Mouse (Mus musculus) intestine, embryonic 14.5 days (tissue): ENCODE data around the gene Oser1. TPM values are rescaled to one million over a fixed set of nuclear protein-coding genes. Genes with fewer than 3 reads are reported as not detected.

ENCODE experiments used
- ATAC-seq: fragments of 200-750 bp; cut with Nextera tagmentation; replicated peaks from 2 replicates; pipeline ENCODE4 v1.8.0; 2017; ENCODE audit warnings: low read depth, moderate number of reproducible peaks, moderate TSS enrichment, moderate library complexity; ENCODE audit not compliant: low FRiP score, low TSS enrichment
- DNase-seq: peaks from one replicate; pipeline ENCODE4 v3.0.0-alpha.2; 2018; ENCODE audit warnings: low spot score
- H3K27ac ChIP-seq: fragments of 300-500 bp; sonication (generic); 2 replicates; pipeline ENCODE4 v1.5.1; 2014; ENCODE audit warnings: low read depth, mild to moderate bottlenecking, control low read depth
- H3K27me3 ChIP-seq: fragments of 300-500 bp; sonication (generic); replicated peaks from 2 replicates; pipeline ENCODE4 v1.6.1; 2014; ENCODE audit warnings: low read length, control low read depth; ENCODE audit not compliant: control insufficient read depth, insufficient read depth
- H3K36me3 ChIP-seq: fragments of 300-500 bp; sonication (generic); 2 replicates; pipeline ENCODE4 v1.6.1; 2014; ENCODE audit warnings: low read length, control low read depth; ENCODE audit not compliant: control insufficient read depth, insufficient read depth
- H3K4me1 ChIP-seq: fragments of 300-500 bp; sonication (generic); replicated peaks from 2 replicates; pipeline ENCODE4 v1.6.1; 2014; ENCODE audit warnings: low read length, control low read depth, mixed read lengths; ENCODE audit not compliant: control insufficient read depth, insufficient read depth
- H3K4me2 ChIP-seq: fragments of 300-500 bp; sonication (generic); 2 replicates; pipeline ENCODE4 v1.6.1; 2014; ENCODE audit warnings: low read length
- H3K4me3 ChIP-seq: fragments of 300-500 bp; sonication (generic); 2 replicates; pipeline ENCODE4 v1.5.1; 2014; ENCODE audit warnings: low read depth, low read length, control low read depth, mixed read lengths
- H3K9ac ChIP-seq: fragments of 300-500 bp; sonication (generic); 2 replicates; pipeline ENCODE4 v1.6.1; 2014; ENCODE audit warnings: mild to moderate bottlenecking, low read length
- H3K9me3 ChIP-seq: fragments of 300-500 bp; sonication (generic); 2 replicates; pipeline ENCODE4 v1.6.1; 2016; ENCODE audit warnings: low read length, control low read depth; ENCODE audit not compliant: control insufficient read depth
- WGBS: fragments of 180-500 bp; shearing (Covaris S2); extraction: QIAGEN DNeasy Blood & Tissue Kit; methylation state at CpG from one replicate; pipeline ENCODE4 v1.1.7; 2014; 5-methylcytosine and 5-hydroxymethylcytosine counted together
- polyA plus RNA-seq: library from polyadenylated mRNA; unstranded; fragments of >200 nt; fragmentation: Nextera tagmentation; extraction: Ambion mirVana; gene quantifications from 2 replicates; pipeline ENCODE4 v1.2.1, GENCODE M21; 2014

Gene Oser1
- polyA plus RNA-seq, 1 experiment from 2014 or later: 88.9 TPM

DNA sequence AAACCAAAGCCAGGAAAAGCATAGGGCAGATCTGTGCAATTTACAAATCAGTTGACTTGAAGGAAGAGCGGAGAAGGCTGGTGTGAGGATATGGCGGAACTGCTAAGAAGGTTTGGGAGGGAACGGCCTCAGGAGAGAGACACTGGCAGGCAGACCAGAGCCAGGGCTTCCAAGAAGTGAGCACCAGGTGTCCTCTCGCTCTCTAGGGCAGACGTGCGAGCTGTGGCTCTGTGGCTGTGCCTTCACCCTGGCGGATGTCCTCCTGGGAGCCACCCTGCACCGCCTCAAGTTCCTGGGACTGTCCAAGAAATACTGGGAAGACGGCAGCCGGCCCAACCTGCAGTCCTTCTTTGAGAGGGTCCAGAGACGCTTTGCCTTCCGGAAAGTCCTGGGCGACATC is 28.9 kb upstream of the Oser1 start:
- Histone ChIP-seq H3K4me3 (no peak overlapping the region), H3K4me1 (no peaks in the 10 kb centered on the region), H3K36me3 (no peaks in the 10 kb centered on the region), H3K27ac (no peak overlapping the region), H3K9me3 (no peaks in the 10 kb centered on the region), H3K9ac (no peak overlapping the region), H3K27me3 (peaks cover 11% of the 10 kb centered on the region), H3K4me2 (no peak overlapping the region)
- WGBS: 83% methylated on average over 13 of the region's 13 CpGs
- ATAC-seq (no peak), DNase-seq (no peak)

DNA sequence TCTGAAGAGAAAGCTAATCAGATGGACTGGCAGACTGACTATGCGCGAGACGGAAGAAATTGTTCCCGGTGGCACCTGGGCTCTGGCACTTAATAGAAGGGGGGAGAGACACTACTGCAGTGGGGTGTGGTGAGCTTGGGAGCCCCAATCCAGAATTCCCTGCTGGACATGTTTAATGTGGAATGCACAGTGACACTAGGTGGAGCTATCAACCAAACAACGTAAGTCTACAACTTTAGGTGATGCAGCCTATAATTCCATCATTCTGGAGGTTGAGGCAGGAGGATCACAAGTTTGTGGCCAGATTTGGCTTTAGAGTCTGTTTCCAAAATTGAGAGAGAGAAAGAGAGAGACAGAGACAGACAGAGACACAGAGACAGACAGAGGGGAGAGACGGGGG is 28.2 kb upstream of the Oser1 start:
- H3K9ac ChIP-seq: no peak overlapping the region
- DNase-seq (no peak), ATAC-seq (no peak)
- no peaks in the 10 kb centered on the region for H3K36me3 ChIP-seq
- H3K4me2 ChIP-seq: no peak overlapping the region
- H3K27ac ChIP-seq: no peak overlapping the region
- no peaks in the 10 kb centered on the region for H3K4me1 ChIP-seq
- H3K27me3 ChIP-seq: 0 out of 2 replicates have a peak, but pooled peaks cover 6% of the 10 kb centered on the region
- WGBS: 93% methylated on average over 6 of the region's 6 CpGs
- no peaks in the 10 kb centered on the region for H3K9me3 ChIP-seq
- H3K4me3 ChIP-seq: no peak overlapping the region

DNA sequence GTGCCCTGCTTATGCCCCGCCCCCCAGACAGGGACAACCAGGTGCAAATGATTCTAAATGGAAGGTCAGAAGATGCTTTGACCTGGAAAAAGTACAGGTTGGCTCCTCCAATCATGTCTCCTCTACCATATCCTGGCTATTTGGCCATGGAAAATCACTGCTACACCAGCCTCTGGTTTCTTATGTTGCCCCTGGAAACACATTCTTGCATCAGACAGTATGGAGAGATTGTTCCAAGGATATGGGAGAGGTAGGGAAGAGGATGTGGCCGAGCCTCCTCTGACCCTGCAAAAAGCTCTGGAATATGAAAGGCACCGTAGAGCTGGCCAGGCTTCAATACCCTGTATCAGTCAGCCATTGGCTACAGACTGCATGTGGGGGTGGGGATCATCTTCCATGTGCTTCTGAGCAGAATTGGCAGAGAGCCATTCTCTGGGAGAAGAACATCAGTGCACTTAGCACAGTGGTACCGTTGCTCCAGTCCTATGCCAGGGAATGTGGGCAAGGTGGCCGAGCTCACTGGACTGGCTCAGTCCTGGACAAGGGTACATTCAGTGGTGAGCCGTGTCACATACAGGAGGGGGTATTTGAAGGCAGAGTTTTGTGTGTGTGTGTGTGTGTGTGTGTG is 26.3 kb upstream of the Oser1 start:
- Histone ChIP-seq H3K4me3 (no peak overlapping the region), H3K4me2 (no peak overlapping the region), H3K27ac (no peak overlapping the region), H3K36me3 (no peaks in the 10 kb centered on the region), H3K4me1 (no peaks in the 10 kb centered on the region), H3K27me3 (no peaks in the 10 kb centered on the region), H3K9me3 (no peaks in the 10 kb centered on the region), H3K9ac (no peak overlapping the region)
- WGBS: 60% methylated on average over 6 of the region's 6 CpGs
- DNase-seq (no peak), ATAC-seq (no peak)

DNA sequence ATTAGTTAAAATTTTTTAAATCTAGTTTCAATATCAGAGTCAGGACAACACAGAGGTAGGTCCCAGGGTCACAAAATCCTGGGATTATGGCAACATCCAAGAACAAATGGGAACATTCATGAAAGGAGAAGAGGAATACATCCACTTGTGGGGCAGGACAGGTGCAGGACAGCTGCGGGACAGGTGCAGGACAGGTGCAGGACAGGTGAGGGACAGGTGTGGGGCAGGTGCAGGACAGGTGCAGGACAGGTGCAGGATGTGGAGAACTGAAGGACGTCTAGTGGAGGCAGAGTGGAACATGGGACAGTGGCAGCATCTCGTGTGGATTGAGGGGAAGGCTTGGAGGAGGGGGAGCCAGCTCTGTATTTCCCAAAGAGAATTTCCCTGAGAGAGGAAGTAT is 24.8 kb upstream of the Oser1 start:
- Histone ChIP-seq H3K9ac (no peak overlapping the region), H3K4me2 (no peak overlapping the region), H3K27me3 (no peaks in the 10 kb centered on the region), H3K36me3 (no peaks in the 10 kb centered on the region), H3K4me3 (no peak overlapping the region), H3K9me3 (no peaks in the 10 kb centered on the region), H3K27ac (no peak overlapping the region), H3K4me1 (no peaks in the 10 kb centered on the region)
- no peak for ATAC-seq
- WGBS: 49% methylated on average over 3 of the region's 3 CpGs
- no peak for DNase-seq

- H3K4me2 ChIP-seq: no peak overlapping the region
- no peaks in the 10 kb centered on the region for H3K4me1 ChIP-seq
- H3K36me3 ChIP-seq: no peaks in the 10 kb centered on the region
- H3K9me3 ChIP-seq: no peaks in the 10 kb centered on the region
- WGBS: 79% methylated on average over 12 of the region's 12 CpGs
- H3K27me3 ChIP-seq: no peaks in the 10 kb centered on the region
- DNase-seq: no peak
- no peak overlapping the region for H3K9ac ChIP-seq
- no peak overlapping the region for H3K27ac ChIP-seq
- ATAC-seq: no peak
- no peak overlapping the region for H3K4me3 ChIP-seq
Observed at GRCm38 (mm10) chr2:163447375-163447774, 22.9 kb upstream of the Oser1 start.

GRCm38 (mm10) chr2:163444017-163444416 is 19.5 kb upstream of the Oser1 start:
- WGBS: 49% methylated on average over 7 of the region's 7 CpGs
- DNase-seq (no peak), ATAC-seq (no peak)
- Histone ChIP-seq H3K27me3 (peaks cover 9% of the 10 kb centered on the region), H3K4me3 (no peak overlapping the region), H3K36me3 (no peaks in the 10 kb centered on the region), H3K9me3 (no peaks in the 10 kb centered on the region), H3K9ac (no peak overlapping the region), H3K4me2 (no peak overlapping the region), H3K27ac (no peak overlapping the region), H3K4me1 (no peaks in the 10 kb centered on the region)

- WGBS: 66% methylated on average over 6 of the region's 6 CpGs
- no peak for ATAC-seq
- Histone ChIP-seq H3K9ac (no peak overlapping the region), H3K27ac (no peak overlapping the region), H3K9me3 (no peaks in the 10 kb centered on the region), H3K4me1 (0 out of 2 replicates have a peak, but pooled peaks cover under 1% of the 10 kb centered on the region), H3K4me3 (no peak overlapping the region), H3K27me3 (peaks cover 14% of the 10 kb centered on the region), H3K4me2 (no peak overlapping the region), H3K36me3 (no peaks in the 10 kb centered on the region)
- no peak for DNase-seq
Observed at GRCm38 (mm10) chr2:163443543-163443942, 19.0 kb upstream of the Oser1 start.

GRCm38 (mm10) chr2:163439488-163439887 is 15.0 kb upstream of the Oser1 start:
- Histone ChIP-seq H3K27ac (no peak overlapping the region), H3K4me1 (0 out of 2 replicates have a peak, but pooled peaks cover 5% of the 10 kb centered on the region), H3K36me3 (no peaks in the 10 kb centered on the region), H3K9ac (no peak overlapping the region), H3K4me2 (peak overlapping the region; percentile 54; the same call in 1 of the 2 replicates), H3K9me3 (no peaks in the 10 kb centered on the region), H3K27me3 (peaks cover 22% of the 10 kb centered on the region), H3K4me3 (peak overlapping the region; percentile 34; the same call in 1 of the 2 replicates)
- DNase-seq (no peak), ATAC-seq (no peak)
- 70% methylated on average over 1 of the region's 1 CpGs for WGBS
